Mouse (Mus musculus) heart, adult 2 months (tissue): ENCODE results near the gene Casp8. TPM values are rescaled to one million over a fixed set of nuclear protein-coding genes. Genes with fewer than 3 reads are reported as not detected.

Experiments used
- DNase-seq, 2 experiments: peaks; one replicate each; pipeline ENCODE4 v3.0.0; 2021
- H3K27ac ChIP-seq: fragments of 200-600 bp; 2 replicates; pipeline ENCODE4 v1.8.1; 2022
- H3K27me3 ChIP-seq: fragments of 200-500 bp; 2 replicates; pipeline ENCODE4 v1.6.1; 2012; ENCODE audit warnings: mild to moderate bottlenecking, low read length, inconsistent platforms, mixed read lengths; ENCODE audit not compliant: control insufficient read depth, insufficient read depth
- H3K36me3 ChIP-seq: fragments of 200-500 bp; 2 replicates; pipeline ENCODE4 v1.6.1; 2012; ENCODE audit warnings: low read length, inconsistent platforms; ENCODE audit not compliant: control insufficient read depth, insufficient read depth
- H3K4me1 ChIP-seq: fragments of 200-500 bp; 2 replicates; pipeline ENCODE4 v1.6.1; 2011; ENCODE audit warnings: low read length; ENCODE audit not compliant: control insufficient read depth, insufficient read depth
- H3K4me3 ChIP-seq: fragments of 200-600 bp; 2 replicates; pipeline ENCODE4 v1.8.1; 2022
- H3K79me2 ChIP-seq: fragments of 200-500 bp; replicated peaks from 2 replicates; pipeline ENCODE4 v1.6.1; 2012; ENCODE audit warnings: mild to moderate bottlenecking, inconsistent platforms, low read length, moderate library complexity, mixed read lengths; ENCODE audit not compliant: control insufficient read depth, insufficient read depth
- H3K9ac ChIP-seq: fragments of 200-500 bp; 2 replicates; pipeline ENCODE4 v1.6.1; 2012; ENCODE audit warnings: low read depth, mild to moderate bottlenecking, control low read depth, inconsistent platforms, low read length, mixed read lengths
- CTCF ChIP-seq: fragments of 200-600 bp; IDR thresholded peaks from 2 replicates; pipeline ENCODE4 v1.8.1; 2022; ENCODE audit warnings: antibody characterized with exemption, mild to moderate bottlenecking, moderate library complexity
- EP300 ChIP-seq: fragments of 200-500 bp; IDR thresholded peaks from 2 replicates; pipeline ENCODE4 v1.6.1; 2011; ENCODE audit warnings: low read depth, low read length, control low read depth; ENCODE audit not compliant: insufficient read depth
- POLR2A ChIP-seq: fragments of 200-500 bp; IDR thresholded peaks from 2 replicates; pipeline ENCODE4 v1.6.1; 2011; ENCODE audit warnings: mild to moderate bottlenecking, low read depth, low read length, control low read depth; ENCODE audit not compliant: insufficient read depth
- WGBS: fragments of 180-500 bp; shearing (Covaris S2); methylation state at CpG from one replicate; pipeline ENCODE4 v1.1.7; 2018; 5-methylcytosine and 5-hydroxymethylcytosine counted together
- intact Hi-C: fragments of 180-260 bp; cut with DNase I; formaldehyde crosslinking; loops from one replicate; pipeline ENCODE4 v1.15.1; 2025
- polyA plus RNA-seq: library from polyadenylated mRNA; depleted of rRNA; stranded (reverse); fragments of >200 nt; gene quantifications from 2 replicates; pipeline ENCODE4 v1.2.3, GENCODE M21; 2012
- total RNA-seq, 2 experiments: library from RNA; stranded (reverse); gene quantifications; 2 replicates each; pipeline ENCODE4 v1.2.3; 2021

The Casp8 gene
- total and polyA plus RNA-seq, 3 experiments = 2.0 to 8.0 (median 6.3) TPM

- H3K4me1 ChIP-seq = peaks cover 6% of the 10 kb centered on the region; the same call in 1 of the 2 replicates
- intact Hi-C loops = no loop called here
- no peaks in the 10 kb centered on the region for H3K27me3 ChIP-seq
Observed at GRCm38 (mm10) chr1:58769136-58769535, 26.0 kb upstream of the Casp8 start.

GRCm38 (mm10) chr1:58769701-58770100 lies 25.5 kb upstream of the Casp8 start:
- TF ChIP-seq EP300 (no peak), POLR2A (no peak)

More at GRCm38 (mm10) chr1:58769136-58769535, 26.0 kb upstream of the Casp8 start:
- Histone ChIP-seq H3K9ac (no peak overlapping the region), H3K4me3 (no peak overlapping the region), H3K27ac (no peak overlapping the region), H3K79me2 (no peaks in the 10 kb centered on the region), H3K36me3 (no peaks in the 10 kb centered on the region)
- no peak for DNase-seq
- TF ChIP-seq EP300 = no peak

DNA sequence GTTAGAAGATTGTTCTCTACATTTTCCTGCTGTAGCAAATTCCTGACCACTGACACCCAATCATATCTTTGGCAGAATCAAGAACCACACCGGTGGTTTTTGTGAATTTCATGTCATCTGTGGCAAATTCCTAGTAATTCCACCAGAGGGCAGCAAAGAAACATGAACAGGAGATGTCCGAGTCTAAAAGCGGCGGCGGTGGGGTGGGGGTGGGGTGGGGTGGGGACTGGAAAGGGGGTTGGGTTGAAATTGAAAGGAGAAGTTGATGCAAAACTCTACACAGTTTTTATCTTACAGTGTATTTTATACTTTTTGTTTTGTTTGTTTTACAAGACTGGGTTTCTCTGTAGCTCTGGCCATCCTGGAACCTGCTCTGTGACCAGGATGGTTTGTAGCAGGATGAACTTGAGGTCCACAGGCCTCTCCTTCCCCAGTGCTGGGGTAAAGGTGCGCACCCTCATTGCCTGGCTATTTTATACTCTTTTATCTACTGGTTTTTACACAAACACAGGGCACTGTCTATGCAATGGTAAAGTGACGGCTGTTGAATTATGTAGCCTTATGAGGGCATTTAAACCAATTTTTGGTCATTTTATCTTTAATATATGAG lies 25.0 kb upstream of the Casp8 start:
- TF ChIP-seq POLR2A (no peak), CTCF (peak; percentile 66)

More at GRCm38 (mm10) chr1:58769701-58770100, 25.5 kb upstream of the Casp8 start:
- Histone ChIP-seq H3K9ac (no peak overlapping the region), H3K27me3 (no peaks in the 10 kb centered on the region), H3K27ac (no peak overlapping the region), H3K4me1 (peaks cover 6% of the 10 kb centered on the region; the same call in 1 of the 2 replicates), H3K4me3 (no peak overlapping the region), H3K36me3 (no peaks in the 10 kb centered on the region), H3K79me2 (no peaks in the 10 kb centered on the region)
- intact Hi-C loops = loop anchor here (1.0 to 5.0 kb wide), 7 partner anchors 33 to 468 kb away; partner anchors contain the start of gene Als2
- WGBS = 56% methylated on average over 9 of the region's 9 CpGs
- no peak for DNase-seq

GRCm38 (mm10) chr1:58772084-58772483 lies 23.1 kb upstream of the Casp8 start:
- WGBS = 68% methylated on average over 3 of the region's 3 CpGs
- no peak for DNase-seq
- Histone ChIP-seq H3K9ac (no peak overlapping the region), H3K79me2 (no peaks in the 10 kb centered on the region), H3K36me3 (no peaks in the 10 kb centered on the region), H3K27me3 (no peaks in the 10 kb centered on the region), H3K4me3 (no peak overlapping the region), H3K27ac (no peak overlapping the region), H3K4me1 (peaks cover 6% of the 10 kb centered on the region; the same call in 1 of the 2 replicates)
- no peak for TF ChIP-seq EP300
- TF ChIP-seq POLR2A = no peak
- TF ChIP-seq CTCF = no peak
- intact Hi-C loops = loop anchor here (5.0 kb wide), 4 partner anchors 80 to 465 kb away; partner anchors contain the start of gene Als2

More for the DNA sequence above, 25.0 kb upstream of the Casp8 start:
- DNase-seq = peak in 1 of 2 experiments; percentile 26
- Histone ChIP-seq H3K27ac (no peak overlapping the region), H3K9ac (no peak overlapping the region), H3K36me3 (no peaks in the 10 kb centered on the region), H3K79me2 (no peaks in the 10 kb centered on the region), H3K4me1 (peaks cover 6% of the 10 kb centered on the region; the same call in 1 of the 2 replicates), H3K4me3 (no peak overlapping the region), H3K27me3 (no peaks in the 10 kb centered on the region)
- 25% methylated on average over 7 of the region's 7 CpGs for WGBS
- intact Hi-C loops = loop anchor here (1.0 to 5.0 kb wide), 7 partner anchors 33 to 467 kb away; partner anchors contain the start of gene Als2

DNA sequence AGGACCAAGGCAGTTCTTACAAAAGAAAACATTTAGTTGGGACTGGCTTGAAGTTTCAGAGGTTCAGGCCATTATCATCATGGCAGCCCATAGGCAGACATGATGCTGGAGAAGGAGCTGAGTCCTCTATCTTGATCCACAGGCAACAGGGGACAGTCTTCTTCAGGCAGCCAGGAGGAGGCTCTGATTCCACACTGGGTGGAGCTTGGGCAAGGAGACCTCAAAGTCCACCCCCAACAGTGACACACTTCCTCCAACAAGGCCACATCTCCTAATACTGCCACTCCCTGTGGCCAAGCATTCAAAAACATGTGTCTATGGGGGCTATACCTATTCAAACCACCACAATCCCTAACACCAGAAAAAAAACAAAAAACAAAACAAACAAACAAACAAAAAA lies 21.9 kb upstream of the Casp8 start:
- intact Hi-C loops = loop anchor here (5.0 kb wide), 4 partner anchors 79 to 464 kb away; partner anchors contain the start of gene Als2
- Histone ChIP-seq H3K79me2 (no peaks in the 10 kb centered on the region), H3K27ac (no peak overlapping the region), H3K4me3 (no peak overlapping the region), H3K4me1 (peaks cover 6% of the 10 kb centered on the region; the same call in 1 of the 2 replicates), H3K27me3 (no peaks in the 10 kb centered on the region), H3K9ac (no peak overlapping the region), H3K36me3 (no peaks in the 10 kb centered on the region)
- DNase-seq = no peak
- TF ChIP-seq POLR2A (no peak), EP300 (no peak), CTCF (no peak)

- Histone ChIP-seq H3K36me3 (no peaks in the 10 kb centered on the region), H3K4me3 (no peak overlapping the region), H3K27me3 (no peaks in the 10 kb centered on the region), H3K27ac (no peak overlapping the region; the same call in 1 of the 2 replicates), H3K4me1 (peaks cover 6% of the 10 kb centered on the region; the same call in 1 of the 2 replicates), H3K79me2 (no peaks in the 10 kb centered on the region), H3K9ac (no peak overlapping the region)
- TF ChIP-seq CTCF = no peak
- TF ChIP-seq POLR2A = no peak
- no peak for TF ChIP-seq EP300
- WGBS = 28% methylated on average over 2 of the region's 2 CpGs
- peak in 1 of 2 experiments; percentile 19 for DNase-seq
- intact Hi-C loops = loop anchor here (5.0 kb wide), 4 partner anchors 78 to 463 kb away; partner anchors contain the start of gene Als2
Observed at GRCm38 (mm10) chr1:58773905-58774304, 21.3 kb upstream of the Casp8 start.
